Mouse (Mus musculus): ENCODE results near the gene Bod1l.
A peak's percentile ranks its signal among the peaks of the same experiment; 100 is the strongest.

Gene Bod1l

DNA sequence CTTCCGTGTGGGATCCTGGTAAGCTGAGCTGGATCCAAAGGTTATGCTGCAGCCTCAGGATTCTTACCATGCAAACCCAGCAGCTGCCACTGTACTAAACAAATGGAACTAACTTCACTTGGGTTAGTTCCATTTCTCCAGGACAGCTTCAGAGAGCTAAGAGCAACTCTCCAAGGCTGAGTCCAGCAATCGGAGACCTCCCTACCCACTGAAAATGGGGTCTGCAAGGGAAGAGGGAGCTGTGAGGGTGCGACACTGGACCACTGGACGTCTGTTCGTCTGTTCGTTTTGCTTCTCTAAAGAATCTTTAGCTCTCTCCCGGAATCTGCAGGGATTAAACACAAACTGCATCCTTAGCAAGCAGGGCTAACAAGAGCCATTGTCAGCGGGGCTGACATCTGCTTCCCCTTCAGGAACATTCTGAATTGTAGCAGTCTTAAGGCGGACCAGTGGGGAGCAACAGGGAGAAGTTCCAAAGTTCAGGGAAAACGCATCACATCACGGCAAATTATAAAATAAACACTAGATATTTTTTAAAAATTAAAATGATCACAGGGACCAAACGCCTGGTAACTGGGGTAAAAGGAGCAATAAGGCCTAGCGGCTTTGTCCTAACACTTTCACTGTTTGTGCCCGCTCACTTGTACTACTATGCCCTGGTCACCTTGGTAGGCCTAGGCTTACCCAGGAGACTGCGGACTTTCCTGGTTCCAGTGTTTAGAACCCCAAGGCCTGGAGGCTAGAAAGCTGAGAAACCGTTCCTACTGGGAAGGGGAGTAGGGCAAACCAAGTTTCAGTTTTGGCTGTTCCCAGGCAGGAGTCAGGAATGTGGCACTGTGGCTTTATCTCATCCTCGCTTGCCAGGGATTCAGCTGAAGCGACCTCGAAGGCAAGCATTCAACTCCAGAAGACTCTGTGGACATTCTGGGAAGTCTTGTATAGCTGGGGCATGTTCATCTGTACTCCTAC, 85.2 kb downstream of the Bod1l start:
- no peak for DNase-seq (ENCODE audit: low read depth)

DNA sequence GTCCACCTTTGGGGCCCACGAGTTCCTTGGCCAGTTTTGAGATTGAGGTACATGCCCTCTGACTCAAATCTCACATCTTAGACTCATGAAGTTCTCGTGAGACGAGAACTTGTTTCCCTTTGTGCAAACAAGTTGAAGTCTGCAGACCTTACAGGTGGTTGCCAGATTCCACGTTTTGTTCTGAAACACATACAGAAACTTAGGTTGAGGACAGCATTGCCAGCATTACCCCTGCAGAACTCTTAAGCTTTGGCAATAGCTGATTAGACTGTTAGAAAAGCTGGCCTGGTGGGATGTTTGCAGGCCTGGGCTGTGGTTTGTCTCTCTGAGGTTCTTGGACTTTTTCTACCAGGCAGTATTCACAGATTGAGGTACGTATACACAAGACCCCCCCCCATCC, 86.8 kb downstream of the Bod1l start:
- no peak for DNase-seq (ENCODE audit: low read depth)

DNA sequence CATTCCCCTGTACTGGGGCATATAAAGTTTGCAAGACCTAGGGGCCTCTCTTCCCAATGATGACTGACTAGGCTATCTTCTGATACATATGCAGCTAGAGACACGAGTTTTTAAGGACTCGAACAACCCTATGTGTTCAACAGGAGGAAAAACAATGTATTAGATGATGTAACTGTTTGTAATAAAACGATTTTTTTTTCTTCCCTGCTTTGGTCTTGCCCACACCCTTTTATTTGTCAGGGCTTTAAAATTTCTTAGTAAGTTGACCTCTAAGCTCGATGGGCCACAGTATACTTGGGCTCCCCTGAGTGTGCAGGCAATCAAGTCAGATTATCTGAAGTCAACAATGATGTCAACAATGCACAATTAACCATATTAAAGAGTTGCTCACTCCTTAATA, 87.7 kb downstream of the Bod1l start:
- no peak for DNase-seq (ENCODE audit: low read depth)

DNA sequence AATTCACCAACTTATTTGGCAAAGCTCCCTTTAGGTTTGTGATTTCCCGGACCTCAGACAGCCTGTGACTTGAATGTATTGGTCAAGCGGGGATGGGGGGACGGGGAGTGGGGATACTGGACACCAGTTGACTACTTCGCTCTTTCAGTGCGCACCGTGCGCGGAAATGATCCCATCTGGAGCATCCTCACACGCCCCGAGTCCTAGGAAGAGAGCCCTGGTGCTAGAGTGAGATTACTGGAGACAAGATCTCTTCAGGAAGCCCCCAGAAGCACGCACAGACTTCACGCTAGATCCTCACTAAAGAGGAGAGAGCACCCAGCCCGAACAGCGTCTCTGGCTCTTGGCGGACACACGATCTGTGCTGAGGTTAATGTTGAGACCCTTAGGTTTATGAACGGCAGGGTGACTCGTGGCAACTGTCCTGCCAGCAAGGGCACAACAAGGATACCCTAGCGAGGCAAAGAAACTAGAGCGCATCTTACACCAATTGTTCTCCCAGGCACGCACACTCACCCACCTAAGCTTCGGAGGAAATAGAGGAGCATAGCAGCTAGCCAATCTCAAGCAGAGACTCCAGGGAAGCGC, 88.6 kb downstream of the Bod1l start:
- DNase-seq (ENCODE audit: low read depth) = no peak

DNA sequence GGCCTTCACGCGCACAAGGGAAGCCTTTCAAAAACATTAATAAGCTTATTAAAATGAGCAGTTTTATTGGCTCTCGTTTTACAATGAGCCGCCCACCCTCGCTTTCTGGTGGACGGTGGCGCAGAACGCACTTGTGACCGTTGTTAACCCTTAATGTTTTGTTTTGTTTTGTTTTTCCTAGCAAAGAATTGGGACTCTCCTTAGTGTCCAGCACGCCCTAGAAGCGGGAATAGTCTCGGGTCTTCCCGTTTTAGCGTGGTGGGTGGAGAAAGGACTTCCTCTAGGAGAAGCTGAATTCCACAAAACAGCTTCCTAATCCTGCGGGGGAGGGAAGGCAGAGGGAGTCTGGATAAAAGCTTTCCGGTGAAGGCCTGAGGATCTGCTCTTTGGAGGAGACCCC, 89.3 kb downstream of the Bod1l start:
- no peak for DNase-seq (ENCODE audit: low read depth)

DNA sequence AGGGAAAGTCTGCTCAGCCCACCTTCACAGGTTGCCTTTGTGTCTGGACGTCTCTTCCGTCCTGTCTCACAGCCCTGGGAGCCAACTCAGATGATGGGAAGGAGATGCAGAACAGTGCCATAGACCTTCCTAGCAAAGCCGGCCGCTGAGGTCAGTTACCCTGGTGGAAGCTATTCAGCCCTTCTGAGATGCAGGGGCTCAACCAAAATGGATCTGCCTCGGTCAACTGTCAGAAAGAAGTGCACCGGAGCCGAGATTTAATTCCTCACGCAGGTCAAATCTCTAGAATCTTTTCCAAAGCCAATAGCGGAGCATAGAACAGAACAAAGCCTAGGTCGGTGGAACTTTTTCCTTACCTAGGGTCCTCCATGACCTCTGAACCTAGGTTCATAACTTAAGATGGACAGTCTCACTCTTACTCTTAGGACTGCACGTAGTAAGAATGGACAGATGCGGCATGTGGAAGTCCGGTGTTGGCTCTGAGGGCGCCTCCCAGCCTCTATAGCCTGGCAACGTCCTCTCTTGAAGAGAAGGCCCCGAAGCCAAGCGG, 89.8 kb downstream of the Bod1l start:
- no peak for DNase-seq (ENCODE audit: low read depth)

DNA sequence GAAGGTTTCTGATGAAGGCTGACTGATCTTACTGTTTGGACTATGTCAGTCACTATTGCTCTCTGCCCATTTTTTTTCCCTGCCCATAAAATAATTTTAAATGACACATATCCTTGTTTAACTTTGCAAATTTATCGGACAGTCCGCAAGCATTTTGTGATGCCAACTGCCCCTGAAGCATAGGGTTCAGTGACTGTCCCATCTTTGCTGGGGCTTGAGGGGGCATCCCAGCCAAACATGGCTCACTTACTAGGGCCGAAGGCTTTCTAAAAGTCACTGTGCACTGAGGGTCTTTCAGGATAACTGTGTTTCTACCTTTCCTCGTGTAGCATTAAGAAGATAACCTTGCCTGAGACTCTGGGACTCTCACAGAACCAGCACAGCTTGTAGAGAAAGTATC, 91.4 kb downstream of the Bod1l start:
- DNase-seq (ENCODE audit: low read depth) = no peak

DNA sequence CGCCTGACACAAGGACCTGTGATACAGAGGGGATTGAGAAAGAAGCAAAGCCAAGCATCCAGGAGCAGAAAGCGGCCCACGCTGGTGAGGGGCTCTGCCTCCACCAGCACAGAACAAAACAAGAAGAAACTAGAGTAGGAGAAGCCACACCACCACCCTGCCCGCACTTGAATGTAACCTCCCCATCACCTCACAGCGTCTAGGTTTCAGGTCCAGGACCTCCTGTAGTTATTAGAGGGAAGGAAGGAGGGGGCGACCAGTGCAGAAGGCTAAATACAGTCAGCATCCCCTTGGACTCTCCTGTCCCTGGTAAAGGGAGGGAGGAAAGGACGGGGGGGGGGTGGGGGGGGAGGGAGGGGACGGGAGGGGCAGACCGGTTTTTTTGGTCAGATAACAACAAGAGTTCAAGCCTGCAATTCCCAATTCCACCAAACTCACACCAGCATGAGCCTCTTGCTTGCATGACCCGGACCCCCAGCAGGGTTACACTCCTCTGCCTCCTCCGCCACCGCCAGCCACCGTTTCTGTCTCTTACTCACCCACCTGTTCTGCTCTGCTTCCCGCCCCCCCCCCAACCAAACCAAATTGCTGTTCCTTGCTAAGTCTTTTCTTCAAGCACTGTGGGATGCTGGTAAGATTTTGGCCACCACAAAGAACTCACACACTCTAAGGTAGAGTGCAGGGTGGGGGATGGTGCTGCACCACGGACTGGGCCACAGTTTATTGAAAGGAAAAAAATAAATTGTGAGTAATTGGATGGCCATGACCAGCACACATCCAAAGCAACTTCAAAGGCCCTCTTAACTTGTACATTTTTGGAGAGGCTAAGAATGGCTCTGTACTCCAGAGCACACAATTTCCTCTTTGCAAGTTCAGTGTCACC, 99.0 kb downstream of the Bod1l start:
- DNase-seq (ENCODE audit: low read depth) = no peak

DNA sequence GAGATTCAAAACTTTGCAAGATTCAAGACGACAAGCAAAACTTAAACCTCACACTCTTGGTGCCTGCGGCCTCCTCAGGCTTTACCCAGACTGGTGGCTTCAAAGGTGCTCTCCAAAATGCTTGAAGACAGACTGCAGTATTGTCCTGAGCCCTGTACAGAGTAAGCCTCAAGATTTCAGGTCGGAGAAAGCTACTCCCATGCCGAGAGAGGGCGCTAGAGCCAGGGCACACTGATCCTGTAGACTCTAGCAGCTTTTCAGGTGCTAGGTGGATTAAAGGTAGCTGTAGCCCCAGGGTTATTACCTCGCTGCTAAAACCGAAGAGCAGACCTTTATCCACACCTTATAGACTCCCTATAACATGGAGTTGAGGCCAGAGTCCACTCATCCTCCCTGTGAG, 99.9 kb downstream of the Bod1l start:
- DNase-seq (ENCODE audit: low read depth) = peak; percentile 27

DNA sequence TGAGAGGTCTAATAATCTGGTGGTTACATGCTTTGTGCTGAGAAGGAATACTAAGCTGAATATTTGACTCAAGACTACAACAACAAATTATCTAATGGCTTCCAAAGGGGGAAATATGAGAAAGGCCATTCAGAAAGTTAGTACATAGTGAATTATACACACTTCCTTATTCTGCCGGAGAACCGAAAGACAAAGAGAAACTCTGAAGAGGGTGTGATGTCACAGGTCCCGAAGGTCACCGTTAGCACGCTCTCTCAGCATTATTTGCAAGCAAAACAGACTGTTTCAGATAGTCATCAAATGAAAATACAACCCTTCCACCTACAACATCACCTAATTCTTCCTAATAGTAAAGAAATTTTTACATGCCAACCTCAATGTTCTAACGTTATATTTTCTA, 105.3 kb downstream of the Bod1l start:
- peak; percentile 16 for DNase-seq (ENCODE audit: low read depth)
